ENCODE assay signal across 8 mouse cellular contexts in genomic region chr4:151995371-151996172, GRCm38 (mm10). TPM values are rescaled to one million over a fixed set of nuclear protein-coding genes. Genes with fewer than 3 reads are reported as not detected.
DNase-seq lines count a peak whose midpoint lies in the region; ATAC-seq and TF ChIP-seq lines count a peak whose summit lies in the region.

No protein-coding gene starts in this region.

- DNase-seq in cerebellum, adult 9-10 months = peak; percentile 75
- DNase-seq in right cerebral cortex, postnatal 10 days (ENCODE audit: low spot score in 2 of 2) = peak; percentile 71 to 73
- DNase-seq in right cerebral cortex, adult 2 months (ENCODE audit: low spot score in 2 of 2) = no peak
- DNase-seq in hindbrain, embryonic 10.5 days (ENCODE audit: low spot score) = no peak
- DNase-seq in stomach, postnatal 0 days (ENCODE audit: low spot score) = peak; percentile 56
- DNase-seq in MN1 (ENCODE audit: low spot score) = no peak

- ATAC-seq in cerebellum, adult (ENCODE audit: insufficient number of reproducible peaks, low FRiP score, low TSS enrichment) = no peak
- peak; percentile 1; the same call in 1 of the 2 replicates for ATAC-seq in liver, embryonic 15.5 days (ENCODE audit: insufficient read depth)
- peak; percentile 42 for ATAC-seq in stomach, postnatal 0 days (ENCODE audit: low FRiP score, low TSS enrichment)

- H3K27ac ChIP-seq in hindbrain, embryonic 10.5 days = peak overlapping the region; percentile 96
- H3K27ac ChIP-seq in liver, embryonic 15.5 days (replicated peaks) = peak overlapping the region; percentile 81
- peak overlapping the region; percentile 83 for H3K27ac ChIP-seq in stomach, postnatal 0 days (replicated peaks)

- TF ChIP-seq EP300 in stomach, postnatal 0 days (optimal IDR thresholded peaks at IDR 0.05) = no peak

- peaks cover 37% of the 10 kb centered on the region for H3K4me1 ChIP-seq in hindbrain, embryonic 10.5 days (replicated peaks)
- peaks cover 42% of the 10 kb centered on the region for H3K4me1 ChIP-seq in liver, embryonic 15.5 days (replicated peaks)
- 0 out of 2 replicates have a peak, but pooled peaks cover 3% of the 10 kb centered on the region for H3K4me1 ChIP-seq in stomach, postnatal 0 days (replicated peaks; ENCODE audit: control insufficient read depth, insufficient read depth)

- H3K36me3 ChIP-seq in hindbrain, embryonic 10.5 days = peaks cover 28% of the 10 kb centered on the region
- H3K36me3 ChIP-seq in liver, embryonic 15.5 days (replicated peaks) = peaks cover 22% of the 10 kb centered on the region
- H3K36me3 ChIP-seq in stomach, postnatal 0 days (ENCODE audit: control insufficient read depth, insufficient read depth, low read length) = peaks cover 11% of the 10 kb centered on the region

- 0 out of 2 replicates have a peak, but pooled peaks cover 5% of the 10 kb centered on the region for H3K27me3 ChIP-seq in hindbrain, embryonic 10.5 days (ENCODE audit: insufficient read depth, poor library complexity, severe bottlenecking)
- H3K27me3 ChIP-seq in liver, embryonic 15.5 days = peaks cover 35% of the 10 kb centered on the region
- H3K27me3 ChIP-seq in stomach, postnatal 0 days (ENCODE audit: control insufficient read depth, insufficient read depth, low read length) = no peaks in the 10 kb centered on the region

- peak overlapping the region; percentile 99 for H3K4me3 ChIP-seq in hindbrain, embryonic 10.5 days
- peak overlapping the region; percentile 93 for H3K4me3 ChIP-seq in liver, embryonic 15.5 days (replicated peaks)
- H3K4me3 ChIP-seq in stomach, postnatal 0 days (ENCODE audit: low read depth, low read length) = peak overlapping the region; percentile 99

- peak overlapping the region; percentile 100 for H3K4me2 ChIP-seq in liver, embryonic 15.5 days
- H3K4me2 ChIP-seq in stomach, postnatal 0 days (replicated peaks; ENCODE audit: low read depth) = peak overlapping the region; percentile 86

- peak overlapping the region; percentile 93 for H3K9ac ChIP-seq in liver, embryonic 15.5 days
- H3K9ac ChIP-seq in stomach, postnatal 0 days (ENCODE audit: low read length) = peak overlapping the region; percentile 91

- under 1% methylated on average over 97 of the region's 111 CpGs for WGBS in hindbrain, embryonic 10.5 days
- WGBS in liver, embryonic 15.5 days (ENCODE audit: insufficient replicate concordance) = under 1% methylated on average over 82 of the region's 111 CpGs
- WGBS in stomach, postnatal 0 days = 1% methylated on average over 74 of the region's 111 CpGs

- no peaks in the 10 kb centered on the region for H3K9me3 ChIP-seq in hindbrain, embryonic 10.5 days
- no peaks in the 10 kb centered on the region for H3K9me3 ChIP-seq in liver, embryonic 15.5 days (replicated peaks)
- no peaks in the 10 kb centered on the region for H3K9me3 ChIP-seq in stomach, postnatal 0 days (ENCODE audit: control insufficient read depth, low read length)

- no peak for TF ChIP-seq CTCF in stomach, postnatal 0 days (IDR thresholded peaks at IDR 0.05; ENCODE audit: low read depth)

RNA-seq across cellular contexts. Expression of gene Phf13, which starts 0.5 kb away (rescaled TPM):
- polyA plus RNA-seq in hindbrain, embryonic 10.5 days (2016; fragmentation: Nextera tagmentation; extraction: Ambion mirVana) = 30.7 TPM in 2 replicates
- polyA plus RNA-seq in liver, embryonic 15.5 days (2015; fragmentation: Nextera tagmentation; extraction: Ambion mirVana) = 5.1 and 5.7 TPM in 2 replicates
- 12.4 and 12.7 TPM in 2 replicates for polyA plus RNA-seq in stomach, postnatal 0 days (2015; fragmentation: Nextera tagmentation; extraction: Ambion mirVana)

RNA-seq across cellular contexts. Expression of gene Thap3, which starts 6.8 kb away (rescaled TPM):
- 34.5 and 36.2 TPM in 2 replicates for polyA plus RNA-seq in hindbrain, embryonic 10.5 days (2016; fragmentation: Nextera tagmentation; extraction: Ambion mirVana)
- 6.4 and 7.9 TPM in 2 replicates for polyA plus RNA-seq in liver, embryonic 15.5 days (2015; fragmentation: Nextera tagmentation; extraction: Ambion mirVana)
- polyA plus RNA-seq in stomach, postnatal 0 days (2015; fragmentation: Nextera tagmentation; extraction: Ambion mirVana) = 22.2 and 23.5 TPM in 2 replicates

RNA-seq across cellular contexts. Expression of gene Klhl21, which starts 13.0 kb away (rescaled TPM):
- polyA plus RNA-seq in hindbrain, embryonic 10.5 days (2016; fragmentation: Nextera tagmentation; extraction: Ambion mirVana) = 7.7 and 8.7 TPM in 2 replicates
- polyA plus RNA-seq in liver, embryonic 15.5 days (2015; fragmentation: Nextera tagmentation; extraction: Ambion mirVana) = 6.3 and 7.2 TPM in 2 replicates
- polyA plus RNA-seq in stomach, postnatal 0 days (2015; fragmentation: Nextera tagmentation; extraction: Ambion mirVana) = 11.2 and 11.9 TPM in 2 replicates

RNA-seq across cellular contexts. Expression of gene Zbtb48, which starts 31.9 kb away (rescaled TPM):
- polyA plus RNA-seq in hindbrain, embryonic 10.5 days (2016; fragmentation: Nextera tagmentation; extraction: Ambion mirVana) = 23.3 and 25.9 TPM in 2 replicates
- 7.8 and 8.4 TPM in 2 replicates for polyA plus RNA-seq in liver, embryonic 15.5 days (2015; fragmentation: Nextera tagmentation; extraction: Ambion mirVana)
- 10.1 and 10.6 TPM in 2 replicates for polyA plus RNA-seq in stomach, postnatal 0 days (2015; fragmentation: Nextera tagmentation; extraction: Ambion mirVana)

RNA-seq across cellular contexts. Expression of gene Tas1r1, which starts 42.8 kb away (rescaled TPM):
- 0.65 and 0.67 TPM in 2 replicates for polyA plus RNA-seq in hindbrain, embryonic 10.5 days (2016; fragmentation: Nextera tagmentation; extraction: Ambion mirVana)
- 0.07 and 0.13 TPM in 2 replicates for polyA plus RNA-seq in liver, embryonic 15.5 days (2015; fragmentation: Nextera tagmentation; extraction: Ambion mirVana)
- 0.12 and 0.16 TPM in 2 replicates for polyA plus RNA-seq in stomach, postnatal 0 days (2015; fragmentation: Nextera tagmentation; extraction: Ambion mirVana)

Comparison
In these comparisons a context has a peak if more than half of its experiments do, and no peak if none do; other contexts are left out.
1. DNase-seq: peak in cerebellum, adult 9-10 months (single experiment), right cerebral cortex, postnatal 10 days (2 of 2) and stomach, postnatal 0 days (single experiment); none in right cerebral cortex, adult 2 months (0 of 2), hindbrain, embryonic 10.5 days (single experiment) and MN1 (single experiment).
2. Peak in every context shown above with its lines, with median percentiles within 50 percentile points of each other: H3K27ac ChIP-seq and H3K4me3 ChIP-seq.